Mouse (Mus musculus) G1E (cell line): ENCODE results near the gene Defb22.

ENCODE experiments used
- CTCF ChIP-seq: IDR thresholded peaks from 2 replicates; pipeline ENCODE4 v1.5.1; 2012; ENCODE audit warnings: low read depth, low read length, inconsistent platforms, mixed read lengths
- GATA1 ChIP-seq: IDR thresholded peaks from 2 replicates; pipeline ENCODE4 v1.6.1; 2012; ENCODE audit warnings: borderline replicate concordance, low read length, inconsistent platforms, mixed read lengths
- GATA2 ChIP-seq: IDR thresholded peaks from 2 replicates; pipeline ENCODE4 v1.6.1; 2012; ENCODE audit warnings: low read depth, low read length, inconsistent platforms, borderline replicate concordance
- TAL1 ChIP-seq: conservative IDR thresholded peaks from 2 replicates; pipeline ENCODE4 v1.6.1; 2012; ENCODE audit warnings: low read depth, low read length, inconsistent platforms, mixed read lengths

DNA sequence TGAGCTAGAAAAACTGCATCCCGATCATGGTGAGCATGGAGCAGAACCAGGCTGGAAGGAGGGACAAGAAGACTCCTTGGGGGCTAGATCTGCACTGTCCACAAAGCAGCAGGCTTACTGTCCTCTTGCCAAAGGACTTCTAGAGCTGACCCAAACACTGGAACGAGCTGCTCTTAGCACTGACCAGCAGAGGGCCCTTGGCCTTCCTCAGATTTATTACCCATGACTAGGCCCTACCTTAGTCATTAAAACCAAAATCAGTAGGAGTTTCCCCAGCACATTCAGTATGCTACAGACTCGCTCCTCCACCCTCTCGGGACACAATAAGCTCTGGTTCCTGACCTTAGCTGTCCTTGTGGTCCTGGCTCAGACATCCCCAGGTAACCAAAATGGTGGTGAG lies 28.0 kb upstream of the Defb22 start, which contains the start of gene Defb28:
- no peak for TF ChIP-seq GATA1
- TF ChIP-seq CTCF, result no peak
- TF ChIP-seq TAL1, result no peak
- no peak for TF ChIP-seq GATA2
